Mouse (Mus musculus): Measurements from ENCODE around the gene Mok. TPM values are rescaled to one million over a fixed set of nuclear protein-coding genes. Genes with fewer than 3 reads are reported as not detected.
"Not testable (repeated sequence)": the region's sequence is repeated elsewhere in the genome, so short reads cannot be mapped to it uniquely, and the experiment has no call there.

Mok gene
- under 1 TPM; 0.21 to 0.25 TPM for total RNA-seq (2021)
- long read RNA-seq, experiment 1 = 0 reads
- long read RNA-seq, experiment 2 = 0 reads

DNA sequence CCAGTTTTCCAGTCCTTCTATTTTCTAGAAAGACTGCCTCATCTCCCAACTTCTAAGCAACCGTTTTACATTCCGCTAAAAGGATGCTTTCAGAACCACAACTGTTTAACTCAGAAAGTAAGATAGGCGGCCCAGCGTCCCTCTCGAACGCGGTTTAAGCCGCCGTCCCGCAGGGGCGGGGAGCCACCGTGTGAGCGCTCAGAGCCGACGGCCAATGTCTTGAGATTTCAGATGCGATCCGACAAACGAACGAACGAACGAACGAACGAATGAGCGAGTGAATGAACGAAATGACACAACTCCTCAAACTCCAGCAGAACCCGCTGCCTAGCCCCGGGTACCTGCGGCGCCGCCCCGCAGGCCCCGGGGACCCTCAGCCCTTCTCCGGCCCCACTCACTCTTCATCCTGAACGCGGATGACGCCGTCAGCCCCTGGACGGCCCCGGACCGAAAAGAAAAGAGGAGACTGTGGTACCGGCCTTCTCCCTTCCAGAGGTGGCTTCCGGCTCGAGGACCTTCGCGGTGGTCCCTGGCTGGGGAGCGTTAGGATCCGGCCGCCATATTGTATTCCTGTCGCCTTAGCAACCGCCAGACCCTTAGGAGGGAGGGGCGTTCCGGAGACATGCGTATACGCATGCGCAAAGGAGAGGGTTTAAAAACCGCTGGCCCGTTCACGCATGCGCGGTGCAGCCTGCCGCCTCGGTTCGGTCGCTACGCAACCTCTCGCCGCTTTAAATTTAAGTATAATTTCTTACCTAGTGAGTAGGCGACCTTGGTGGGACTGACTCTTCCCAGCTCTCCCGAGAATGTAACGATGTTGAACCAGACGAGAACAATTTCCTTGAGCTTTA lies at the start of gene Mok:
Gene Mok (minus strand): TSS at position 592 of the 851 bp plus-strand sequence.
- DNase-seq = peak; percentile 96

DNA sequence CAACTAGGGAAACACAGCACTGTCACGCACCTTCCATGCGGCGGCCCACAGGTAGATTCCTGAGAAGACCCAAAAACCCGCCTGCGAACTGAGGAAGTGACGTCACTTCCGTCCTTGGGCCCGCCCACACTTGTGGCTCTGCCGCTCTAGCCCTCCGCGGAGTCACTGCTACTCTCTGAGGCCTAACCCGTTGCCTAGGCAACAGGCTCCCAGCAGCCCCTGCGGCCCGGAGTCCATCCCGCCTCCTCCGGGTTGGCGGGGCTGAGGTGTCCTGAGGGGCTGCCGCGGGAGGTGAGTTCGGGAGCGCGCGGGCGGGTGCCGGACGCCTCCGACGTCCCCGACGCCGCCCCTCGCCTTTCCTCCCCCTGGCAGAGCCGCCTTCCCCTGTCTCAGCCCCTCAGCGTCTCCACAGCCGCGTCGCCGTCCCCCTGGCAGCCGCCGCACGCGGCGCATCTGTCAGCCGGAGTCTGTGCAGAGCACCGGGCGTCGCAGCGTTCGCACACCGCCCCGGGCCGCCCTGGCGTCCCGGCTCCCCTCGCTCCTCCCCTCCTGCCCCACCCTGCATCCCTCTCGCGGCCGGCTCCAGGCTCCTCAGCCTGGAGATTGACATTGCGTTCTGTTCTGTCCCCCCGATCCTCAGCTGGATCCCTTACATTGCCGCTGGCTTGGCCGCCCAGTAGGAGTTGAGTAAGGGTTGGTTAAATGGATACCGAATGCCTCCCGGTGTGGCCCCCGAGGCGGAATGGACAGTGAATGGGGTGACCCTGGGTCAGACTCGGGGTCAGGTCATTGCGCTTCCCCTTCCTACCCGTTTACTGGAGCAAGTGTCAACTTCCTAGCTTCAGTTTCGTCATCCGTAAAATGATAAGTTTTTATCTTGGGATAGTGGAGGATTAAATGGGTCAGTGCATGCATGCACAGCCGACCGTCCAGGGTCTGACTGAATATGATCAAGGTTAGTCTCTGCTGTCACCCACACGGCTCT lies 48.6 kb upstream of the Mok start, which contains the start of the genes Cinp and Tecpr2:
Gene Cinp (minus strand): TSS at position 110 of the 985 bp plus-strand sequence.
Gene Tecpr2 (plus strand): TSS at position 229 of the 985 bp plus-strand sequence.
- DNase-seq = peak; percentile 91

DNA sequence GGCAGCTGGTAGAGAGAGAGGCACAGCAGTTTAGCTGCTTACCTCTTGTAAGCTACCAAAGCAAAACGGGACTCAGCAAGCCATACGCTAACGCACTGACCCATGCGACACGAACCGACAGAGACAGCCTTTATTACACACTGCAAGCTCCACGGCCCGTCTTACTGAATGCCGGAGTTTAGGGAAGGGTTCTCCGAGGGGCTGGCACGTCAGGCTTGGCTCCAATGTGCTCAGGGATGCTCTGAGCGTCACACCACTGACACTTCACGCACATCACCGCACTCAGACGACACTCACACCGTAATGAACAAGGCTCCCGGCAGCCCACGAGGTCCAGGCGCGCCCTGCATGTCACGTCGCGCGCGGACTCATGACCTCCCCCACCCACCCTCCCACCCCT lies 47.9 kb upstream of the Mok start:
- no peak for DNase-seq

DNA sequence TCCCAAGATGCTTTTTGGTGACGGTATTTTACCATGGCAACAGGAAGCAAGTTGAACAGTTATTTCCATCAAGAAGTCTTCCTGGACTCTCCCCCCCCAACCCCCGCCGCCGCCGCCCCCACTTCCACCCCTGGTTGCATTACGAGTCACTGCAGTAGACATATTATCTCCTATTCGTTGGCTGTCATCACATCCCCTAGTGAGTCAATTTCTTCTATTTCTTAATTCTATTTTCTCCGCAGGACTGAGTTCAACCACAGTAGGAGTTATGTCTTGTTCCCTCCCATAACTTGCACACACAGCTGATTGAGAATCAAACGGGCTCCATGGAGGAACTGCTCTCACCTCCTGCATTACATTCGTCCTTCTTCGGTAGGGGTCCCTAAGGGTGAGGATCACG lies 47.4 kb upstream of the Mok start:
- DNase-seq = no peak

DNA sequence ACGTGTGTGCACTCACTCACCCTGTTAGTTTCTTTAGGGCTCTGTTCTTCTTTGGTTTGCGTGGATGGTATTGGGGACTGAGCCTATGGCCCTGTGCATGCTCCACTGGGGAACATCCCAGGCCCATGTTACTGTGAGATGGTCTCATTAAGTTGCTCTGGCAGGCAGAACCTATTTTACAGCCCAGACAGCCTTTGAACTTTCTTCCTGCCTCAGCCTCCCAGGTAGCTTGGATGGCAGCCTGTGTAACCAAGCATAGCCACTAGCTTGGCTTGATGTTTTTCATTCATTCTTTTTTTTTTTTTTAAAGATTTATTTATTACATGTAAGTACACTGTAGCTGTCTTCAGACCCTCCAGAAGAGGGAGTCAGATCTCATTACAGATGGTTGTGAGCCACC lies 44.5 kb upstream of the Mok start:
- no peak for DNase-seq

DNA sequence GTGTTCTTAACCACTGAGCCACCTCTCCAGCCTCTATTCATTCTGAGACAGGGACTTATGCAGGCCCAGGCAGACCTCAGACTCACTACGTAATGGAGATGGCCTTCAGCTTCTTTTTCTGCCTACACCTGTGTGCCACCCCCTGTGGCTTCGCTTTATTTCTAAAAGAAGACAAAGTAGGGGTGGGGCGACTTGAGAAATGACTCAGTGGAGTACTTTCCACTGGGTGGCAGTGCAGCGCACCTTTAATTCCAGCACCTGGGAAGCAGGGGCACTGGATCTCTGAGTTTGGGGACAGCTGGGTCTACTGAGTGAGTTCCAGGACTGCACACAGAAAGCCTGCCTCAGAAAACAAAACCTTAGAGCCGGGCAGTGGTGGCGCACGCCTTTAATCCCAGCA lies 41.6 kb upstream of the Mok start:
- no peak for DNase-seq

DNA sequence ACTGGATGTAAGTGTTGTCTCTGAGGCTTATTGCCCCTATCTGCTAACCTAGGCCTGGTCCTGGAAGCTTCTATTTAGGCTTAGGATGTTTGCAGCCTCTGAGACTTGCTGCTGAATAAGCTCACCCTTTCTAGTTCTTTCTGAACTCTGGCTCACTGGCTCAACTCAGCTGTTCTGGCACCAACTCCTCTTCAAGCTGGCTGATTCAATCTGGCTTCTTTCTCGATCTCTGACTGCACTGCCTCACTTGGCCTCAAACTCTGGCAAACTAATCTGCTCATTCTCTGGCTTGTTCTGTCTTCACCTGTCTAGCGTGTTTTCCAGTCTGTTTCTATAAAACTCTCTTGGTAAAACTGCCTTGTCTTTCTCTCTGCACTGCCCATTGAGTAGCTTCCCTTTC lies 34.6 kb upstream of the Mok start:
- no peak for DNase-seq

DNA sequence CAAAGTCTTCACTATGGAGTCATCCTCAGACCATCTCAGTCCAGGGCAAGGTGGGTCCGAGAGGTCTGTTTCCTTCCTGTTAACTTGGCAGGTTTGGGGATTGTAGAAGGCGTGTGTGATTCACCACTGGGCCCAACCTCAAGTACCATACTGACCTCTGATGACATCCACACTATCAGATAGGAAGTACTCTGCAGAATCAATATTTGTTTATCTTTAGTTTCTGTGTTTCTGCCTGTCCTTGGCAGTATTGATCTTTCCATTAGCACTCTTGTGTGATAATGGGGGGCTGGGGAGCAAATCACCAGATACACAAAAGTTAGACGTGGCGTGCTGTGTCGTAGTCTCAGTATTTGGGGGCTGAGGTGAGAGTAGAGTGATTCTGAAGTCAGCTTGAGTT lies 30.5 kb upstream of the Mok start:
- DNase-seq = no peak

DNA sequence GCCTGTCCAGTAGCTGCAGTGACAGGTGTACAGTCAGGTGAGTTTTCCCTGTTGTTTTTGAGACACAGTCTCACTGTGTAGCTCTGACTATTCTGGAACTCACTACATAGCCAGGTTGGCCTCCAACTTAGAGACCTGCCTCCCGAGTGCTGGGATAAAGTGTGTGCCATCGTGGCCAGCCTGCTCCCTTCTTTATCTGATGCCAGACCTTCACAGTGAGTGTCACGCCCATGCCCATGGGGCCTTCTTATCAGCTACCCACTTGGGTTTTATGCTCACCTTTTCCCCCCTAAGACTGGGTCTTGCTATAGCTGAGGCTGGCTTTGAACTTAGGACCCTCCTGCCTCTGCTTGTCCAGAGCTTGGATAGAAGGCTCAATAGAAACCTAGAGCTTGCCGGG lies 29.4 kb upstream of the Mok start:
- no peak for DNase-seq

DNA sequence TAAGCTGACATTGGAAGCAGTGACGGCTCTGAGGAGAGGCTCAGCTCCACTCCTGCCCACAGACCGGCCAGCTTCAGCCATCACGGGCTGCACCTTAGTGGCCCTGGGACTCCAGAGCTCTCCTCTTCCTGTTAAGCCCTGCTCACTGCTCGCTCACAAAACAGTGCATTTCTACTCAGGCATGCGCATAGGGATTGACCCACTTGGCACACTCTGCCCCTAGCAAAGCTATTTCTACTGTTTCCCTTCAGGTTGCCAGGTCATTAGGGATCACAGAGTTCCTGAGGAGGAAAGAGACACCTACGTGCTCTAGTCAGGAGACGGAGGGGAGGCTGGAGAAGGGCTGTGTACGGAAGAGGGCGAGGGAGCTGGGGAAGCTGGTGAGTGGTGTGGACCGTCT lies 25.2 kb upstream of the Mok start:
- DNase-seq = no peak

DNA sequence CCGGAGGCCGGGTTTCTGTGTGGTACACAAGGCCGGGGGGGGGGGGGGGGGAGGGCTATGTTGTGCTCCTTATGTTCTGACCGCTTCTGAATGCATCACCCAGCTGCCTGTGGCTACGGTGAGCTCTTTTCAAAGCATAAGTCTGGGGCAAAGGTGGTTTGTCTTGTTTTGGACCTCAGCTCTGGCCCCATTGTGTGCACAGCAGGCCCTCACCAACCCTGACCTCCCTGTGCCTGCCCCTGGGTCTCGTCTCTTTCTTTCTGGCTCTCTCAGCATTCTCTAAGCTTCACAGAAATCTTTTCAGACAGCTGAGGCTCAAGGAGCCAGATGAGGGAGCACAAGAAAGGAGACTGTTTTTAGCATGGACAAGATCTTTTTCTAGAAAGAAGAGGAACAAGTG lies 24.8 kb upstream of the Mok start:
- DNase-seq = no peak

DNA sequence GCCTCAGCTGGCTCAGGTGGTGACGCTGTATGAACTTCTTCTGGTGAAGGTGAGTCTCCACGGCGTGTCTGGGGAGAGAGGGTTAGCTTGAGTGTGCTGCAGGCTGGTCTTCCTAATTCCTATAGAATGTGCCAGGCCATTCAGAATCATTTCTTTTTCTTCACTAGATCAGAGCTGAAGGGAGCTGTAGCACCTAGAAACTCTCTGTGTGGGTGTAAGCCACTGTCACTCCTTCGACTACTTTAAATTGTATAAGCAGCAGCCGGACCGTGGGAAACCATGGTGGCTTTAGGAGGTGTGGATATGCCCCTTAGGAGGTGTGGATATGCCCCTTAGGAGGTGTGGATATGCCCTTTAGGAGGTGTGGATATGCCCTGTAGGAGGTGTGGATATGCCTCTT lies 23.3 kb upstream of the Mok start:
- DNase-seq = no peak

DNA sequence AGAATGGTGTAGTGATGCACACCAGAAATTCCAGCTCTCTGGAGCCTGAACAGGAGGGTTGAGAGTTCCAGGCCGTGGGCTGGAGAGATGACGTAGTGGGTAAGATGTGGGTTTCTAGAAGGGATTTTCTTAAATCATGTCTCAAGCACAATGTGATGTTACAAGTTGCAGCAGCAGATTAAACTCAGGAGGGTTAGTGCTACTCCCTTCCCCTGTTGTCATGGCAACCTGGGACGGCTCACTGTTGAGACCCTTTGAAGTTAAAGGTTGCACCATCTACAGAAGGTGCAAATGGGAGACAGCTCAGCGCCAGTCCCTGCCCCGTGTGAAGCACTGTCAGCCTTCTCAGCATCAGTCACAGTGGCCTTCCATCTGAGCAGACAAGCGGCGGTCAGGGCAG lies 20.5 kb upstream of the Mok start:
- DNase-seq = no peak

DNA sequence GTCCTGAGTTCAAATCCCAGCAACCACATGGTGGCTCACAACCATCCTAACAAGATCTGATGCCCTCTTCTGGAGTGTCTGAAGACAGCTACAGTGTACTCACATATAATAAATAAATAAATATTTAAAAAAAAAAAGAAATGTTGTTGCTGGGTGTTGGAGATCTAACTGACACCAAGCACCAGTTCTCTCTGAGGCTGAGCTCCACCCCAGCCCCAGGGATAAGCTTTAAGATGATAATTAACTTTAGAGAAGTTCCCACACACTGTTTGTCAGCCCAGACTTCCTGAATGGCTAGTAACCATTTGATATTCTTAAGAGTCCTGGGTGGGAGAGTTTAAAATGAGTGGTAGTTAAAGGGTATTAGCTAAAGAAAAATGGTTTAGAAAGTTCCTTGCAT lies 19.6 kb upstream of the Mok start:
- DNase-seq = no peak

DNA sequence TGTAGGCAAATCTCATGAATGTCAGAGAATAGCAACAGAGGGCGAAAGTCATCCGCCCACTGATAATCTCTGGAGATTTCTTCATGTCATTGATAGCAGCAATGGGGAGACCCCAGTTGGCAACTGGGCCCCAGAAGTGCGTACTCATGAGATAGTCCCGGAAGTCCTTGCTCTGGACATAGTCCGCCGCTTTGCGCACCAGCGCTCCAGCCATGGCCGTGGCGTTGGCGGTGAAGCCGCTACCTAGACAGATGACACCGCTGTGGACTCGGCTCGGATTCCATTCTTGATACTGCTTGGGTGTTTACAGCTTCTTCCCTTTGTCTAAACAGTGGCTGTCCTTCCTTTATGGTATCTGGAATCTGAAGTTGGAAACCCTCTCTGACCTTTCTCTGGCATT lies 17.9 kb upstream of the Mok start:
- not testable (repeated sequence) for DNase-seq

DNA sequence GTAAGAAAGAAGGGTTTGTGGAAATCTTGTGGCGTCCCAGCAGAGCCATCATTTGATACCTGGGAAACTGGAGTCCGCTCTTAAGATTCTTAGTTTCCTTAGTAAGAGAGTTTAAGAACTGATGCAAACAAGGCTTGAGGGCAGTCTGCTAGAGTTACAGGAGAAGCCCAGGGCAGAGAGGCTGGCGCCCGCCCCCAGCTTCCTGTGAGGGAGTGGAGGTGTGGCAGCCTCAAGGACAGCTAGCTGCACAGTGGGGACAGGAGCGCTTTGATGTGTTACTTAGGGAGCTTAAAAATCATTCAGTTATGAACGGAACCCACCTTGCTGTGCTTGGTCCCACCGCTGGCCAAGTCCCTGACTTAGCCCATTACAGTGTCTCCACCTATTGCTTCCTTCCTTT lies 16.5 kb upstream of the Mok start:
- DNase-seq = no peak

DNA sequence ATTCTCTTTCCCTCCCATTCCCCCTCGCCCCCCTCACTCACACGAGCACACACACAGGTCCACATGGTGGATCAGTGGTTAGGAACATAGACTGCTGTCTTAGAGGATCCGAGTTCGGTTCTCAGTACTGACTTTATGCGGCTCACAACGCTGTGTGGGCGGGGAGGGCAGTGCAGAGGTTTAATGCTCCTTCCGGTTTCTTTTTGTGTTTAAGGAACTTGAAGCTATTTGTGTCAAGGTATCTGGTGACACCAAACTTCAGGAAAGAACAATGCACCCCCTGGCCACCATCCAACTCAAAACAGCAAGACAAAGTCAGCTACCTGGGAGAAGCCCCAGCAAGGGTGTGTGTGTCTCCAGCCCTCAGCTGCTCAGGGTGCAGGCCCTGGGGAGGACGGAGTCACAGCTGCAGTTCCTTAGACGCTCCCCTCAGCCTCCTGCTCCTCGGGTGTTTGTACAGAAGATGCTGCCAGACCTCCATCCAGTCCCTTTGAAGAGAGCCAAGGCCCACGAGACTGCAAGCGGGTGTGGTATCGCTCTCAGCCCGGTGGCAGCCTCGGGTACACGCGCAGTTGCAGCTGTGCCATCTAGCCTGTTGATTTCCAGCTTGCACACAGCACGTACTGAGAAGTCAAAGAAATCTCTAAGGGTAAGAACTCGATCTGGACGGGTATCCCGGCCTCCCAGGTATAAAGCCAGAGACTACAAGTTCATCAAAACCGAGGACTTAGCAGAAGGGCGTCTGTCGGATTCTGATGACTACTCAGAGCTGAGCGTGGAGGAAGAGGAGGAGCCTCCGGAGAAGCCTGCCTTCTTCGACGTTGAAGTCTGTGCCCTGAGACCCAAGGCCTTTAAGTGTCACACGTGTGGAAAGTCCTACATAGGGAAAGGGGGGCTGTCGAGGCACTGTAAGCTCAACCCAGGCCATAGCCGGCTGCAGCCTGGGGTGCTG lies 14.3 kb upstream of the Mok start:
- no peak for DNase-seq

DNA sequence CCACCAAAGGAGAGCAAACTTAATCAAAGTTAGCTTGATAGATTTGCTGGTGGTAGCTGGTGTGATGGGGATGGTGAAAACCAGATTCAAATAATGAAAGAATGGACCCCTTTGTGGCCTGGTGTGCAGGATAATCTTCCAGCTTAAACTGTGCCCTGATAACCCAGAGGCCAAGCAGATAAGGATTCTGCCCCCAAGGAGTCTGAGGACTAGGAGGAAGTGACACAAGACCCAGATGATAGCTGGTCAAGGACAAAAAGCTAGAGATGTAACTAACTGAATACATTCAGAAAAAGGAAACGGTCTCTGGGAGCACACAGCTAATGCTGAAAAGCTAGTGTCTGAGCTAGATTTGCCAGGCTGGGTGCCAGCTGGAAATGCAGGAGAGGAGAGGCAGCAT lies 11.2 kb upstream of the Mok start:
- no peak for DNase-seq

DNA sequence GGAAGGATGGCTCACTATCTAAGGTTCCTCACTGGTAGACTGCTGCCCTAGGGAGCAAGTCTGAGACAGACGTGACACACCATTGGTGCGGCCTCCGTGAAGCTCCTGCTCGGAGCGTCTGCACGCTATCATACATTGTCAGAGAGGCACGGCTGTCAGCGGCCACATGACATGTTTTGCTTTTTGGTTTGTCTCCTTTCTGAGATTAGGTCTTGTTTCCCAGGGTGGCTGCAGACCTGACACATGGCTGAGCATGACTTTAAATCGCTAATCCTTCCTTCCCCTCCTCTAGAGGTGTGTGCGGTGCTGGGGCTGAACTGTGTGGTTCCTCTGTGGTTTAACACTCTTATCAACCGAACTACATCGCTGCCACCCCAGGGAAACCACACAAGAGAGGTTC lies 10.7 kb upstream of the Mok start:
- no peak for DNase-seq

DNA sequence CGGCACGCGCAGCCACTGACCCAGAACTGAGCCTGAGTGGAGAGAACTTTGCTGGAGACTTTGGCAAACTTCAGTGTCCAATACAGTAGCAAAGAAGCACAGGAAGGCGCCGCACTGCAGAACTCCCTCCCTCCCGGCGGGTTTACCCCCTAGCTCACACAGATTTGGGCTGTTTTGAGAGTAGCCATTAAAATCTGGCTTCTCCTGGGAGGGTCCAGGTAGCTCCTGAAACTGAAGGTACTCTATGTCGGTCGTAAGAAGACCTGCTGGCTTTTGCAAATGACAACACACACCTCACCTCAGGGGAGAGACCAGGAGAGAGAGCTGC lies 10.2 kb upstream of the Mok start:
- DNase-seq = no peak

DNA sequence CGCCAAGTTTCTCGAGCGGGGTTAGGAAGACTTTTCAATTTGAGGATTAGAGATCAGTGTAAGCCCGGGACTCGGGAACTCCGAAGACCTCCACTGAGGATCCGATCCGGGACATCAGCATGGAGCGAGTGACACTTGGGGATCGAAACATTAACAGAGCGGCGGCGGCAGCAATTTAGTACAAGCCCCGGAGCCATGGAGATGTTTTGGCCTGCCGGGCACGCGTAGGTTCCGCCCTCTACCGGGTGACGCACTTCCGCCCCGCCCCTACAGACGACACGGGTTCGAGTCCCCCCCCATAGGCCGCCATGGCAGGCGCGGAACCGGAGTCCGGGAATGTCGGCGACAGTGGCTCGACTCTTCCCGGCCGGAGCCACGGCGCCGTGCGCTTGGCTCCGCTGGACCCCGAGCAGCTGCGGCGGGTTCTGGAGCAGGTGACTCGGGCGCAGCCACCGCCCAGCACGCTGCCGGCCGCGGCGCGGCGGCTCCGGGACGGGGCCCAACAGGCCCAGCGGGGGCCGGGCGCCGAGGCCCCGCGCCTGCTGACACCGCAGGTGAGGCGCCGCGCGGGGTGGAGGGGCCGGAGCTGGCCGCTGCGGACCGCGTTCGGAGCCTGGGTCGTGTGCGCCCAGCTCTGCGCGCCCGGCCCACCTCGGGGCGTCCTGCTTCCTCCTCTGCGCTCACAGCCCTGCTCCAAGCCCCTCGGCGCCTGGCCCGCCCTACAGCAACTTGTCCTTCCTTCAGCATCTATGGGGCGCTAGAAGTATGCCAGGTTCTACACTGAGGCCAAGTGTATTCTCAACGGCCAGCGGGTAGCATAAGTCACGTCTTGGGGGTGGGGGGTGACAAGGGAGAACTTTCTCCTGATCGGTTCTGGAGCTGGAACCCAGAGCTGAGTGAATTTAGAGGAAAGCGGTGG lies 9.5 kb upstream of the Mok start, which contains the start of gene Zfp839:
Gene Zfp839 (plus strand): TSS at position 244 of the 919 bp plus-strand sequence.
- DNase-seq = peak; percentile 88

Data from gastrocnemius, postnatal 10 days (tissue).